16 mouse cellular contexts compared by ENCODE assay signal in genomic region chr8:78913823-78914222, GRCm38 (mm10).
"Had no signal": no experiment of that assay in that cellular context is flagged by ENCODE, and none has a peak within 500 bp of the region (broad histone marks: within the 10 kb centered on the region; RNA-seq: fewer than 3 reads in every experiment).

No protein-coding gene starts in this region.

- H3K9ac ChIP-seq: neural tube, embryonic 12.5 days; neural tube, embryonic 13.5 days; neural tube, embryonic 15.5 days; stomach, embryonic 15.5 days had no signal

- DNase-seq: retina, postnatal 1 day; right cerebral cortex, adult 18-20 months; right cerebral cortex, postnatal 14 days; right cerebral cortex, postnatal 25 days; right cerebral cortex, postnatal 4 days; spleen, adult 18-20 months; thymus, adult 2 months; thymus, postnatal 14 days; thymus, postnatal 25 days; thymus, postnatal 36 days; thymus, postnatal 4 days had no signal

- H3K36me3 ChIP-seq: neural tube, embryonic 12.5 days; neural tube, embryonic 13.5 days; neural tube, embryonic 15.5 days; stomach, embryonic 15.5 days had no signal

- H3K4me3 ChIP-seq: neural tube, embryonic 12.5 days; neural tube, embryonic 13.5 days; neural tube, embryonic 15.5 days; stomach, embryonic 15.5 days had no signal

- H3K4me2 ChIP-seq: neural tube, embryonic 12.5 days; neural tube, embryonic 13.5 days; neural tube, embryonic 15.5 days; stomach, embryonic 15.5 days had no signal

- H3K9me3 ChIP-seq: neural tube, embryonic 12.5 days; neural tube, embryonic 15.5 days; stomach, embryonic 15.5 days had no signal

- H3K27ac ChIP-seq: neural tube, embryonic 12.5 days; neural tube, embryonic 13.5 days; neural tube, embryonic 15.5 days; stomach, embryonic 15.5 days; stomach, postnatal 0 days had no signal

- H3K4me1 ChIP-seq: neural tube, embryonic 12.5 days; neural tube, embryonic 13.5 days; neural tube, embryonic 15.5 days; stomach, embryonic 15.5 days had no signal

- H3K27me3 ChIP-seq: neural tube, embryonic 12.5 days; neural tube, embryonic 13.5 days; neural tube, embryonic 15.5 days; stomach, embryonic 15.5 days had no signal
